Mouse (Mus musculus): Measurements from ENCODE around the gene Tmed5. TPM values are rescaled to one million over a fixed set of nuclear protein-coding genes. Genes with fewer than 3 reads are reported as not detected.

Gene Tmed5
- polyA plus RNA-seq (2014; fragmentation: Nextera tagmentation; extraction: Ambion mirVana): 27.0 and 29.1 TPM in 2 replicates

DNA sequence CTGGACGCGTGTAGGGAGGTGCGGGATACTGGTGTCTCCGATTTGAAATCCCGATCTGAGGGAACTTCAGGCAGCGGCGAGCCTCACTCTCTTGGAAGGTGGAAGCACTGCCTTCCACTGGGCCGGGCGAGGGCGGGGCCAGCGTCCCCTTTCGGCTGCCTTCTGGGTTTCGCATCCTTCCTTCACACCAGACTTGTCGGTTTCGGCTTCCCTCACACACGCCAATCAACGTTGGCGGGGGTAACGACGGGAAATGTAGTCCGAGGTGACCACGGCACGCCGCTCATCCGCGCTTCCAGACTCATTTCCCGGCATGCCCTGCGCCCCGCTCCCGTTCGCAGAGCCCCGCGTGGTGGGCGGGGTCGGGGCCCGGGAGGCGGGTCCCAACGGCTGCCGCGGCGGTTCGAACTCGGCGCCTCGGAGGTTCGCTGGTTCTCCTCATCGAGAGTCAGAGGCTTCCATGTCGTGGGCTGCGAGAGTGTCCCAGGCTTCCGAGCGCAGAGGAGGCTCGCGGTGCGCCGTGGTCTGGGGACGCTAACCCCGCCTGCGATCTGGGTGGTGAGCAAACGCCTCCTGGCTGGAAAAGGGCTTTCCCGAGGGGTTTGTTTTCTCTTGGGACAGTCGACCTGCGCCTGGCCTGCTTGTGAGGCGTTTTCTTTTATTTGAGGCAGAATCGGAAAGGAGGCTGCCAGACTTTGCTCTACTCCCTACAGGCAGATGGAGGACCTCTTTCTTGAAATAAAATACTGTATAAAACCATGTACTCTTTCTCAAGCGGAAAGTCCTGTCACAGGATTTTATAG, at the start of gene Tmed5, which contains the start of gene Ccdc18:
Gene Tmed5 (minus strand): TSS at position 180 of the 803 bp plus-strand sequence.
Gene Ccdc18 (plus strand): TSS at position 435 of the 803 bp plus-strand sequence.
- H3K9ac ChIP-seq (ENCODE audit: low read length): peak within 1 kb of the TSS; percentile 83
- under 1% methylated on average over 63 of the region's 65 CpGs for WGBS

DNA sequence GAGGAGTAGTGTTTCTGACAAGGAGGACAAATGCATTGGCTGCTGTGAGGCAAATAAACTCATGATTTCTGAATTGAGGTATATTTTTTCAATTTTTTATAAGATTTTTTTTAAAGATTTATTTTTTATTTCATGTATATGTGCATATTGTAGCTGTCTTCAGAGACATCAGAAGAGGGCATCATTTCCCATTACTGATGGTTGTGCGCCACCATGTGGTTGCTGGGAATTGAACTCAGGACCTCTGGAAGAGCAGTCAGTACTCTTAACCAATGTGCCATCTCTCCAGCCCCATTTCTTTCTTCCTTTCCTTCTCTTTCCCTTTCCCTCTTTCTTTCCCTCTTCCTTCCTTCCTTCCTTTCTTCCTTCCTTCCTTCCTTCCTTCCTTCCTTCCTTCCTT, 31.3 kb upstream of the Tmed5 start:
- Histone ChIP-seq H3K9me3 (ENCODE audit: control insufficient read depth, low read length) (no peaks in the 10 kb centered on the region), H3K27ac (replicated peaks in 1 of 2; ENCODE audit: control insufficient read depth in 1 of 2, insufficient read depth in 1 of 2, low read depth in 2 of 2, low read length in 2 of 2) (no peak overlapping the region), H3K4me2 (ENCODE audit: low read length) (no peak overlapping the region), H3K9ac (ENCODE audit: low read length) (no peak overlapping the region), H3K4me3 (ENCODE audit: control insufficient read depth in 1 of 2, insufficient read depth in 1 of 2, low read depth in 1 of 2, low read length in 2 of 2) (no peak overlapping the region), H3K36me3 (ENCODE audit: control insufficient read depth, insufficient read depth, low read length) (no peaks in the 10 kb centered on the region), H3K4me1 (ENCODE audit: control insufficient read depth in 2 of 2, insufficient read depth in 2 of 2, low read length in 2 of 2) (no peaks in the 10 kb centered on the region), H3K27me3 (ENCODE audit: control insufficient read depth, insufficient read depth, low read length) (no peaks in the 10 kb centered on the region)
- no peak for ATAC-seq (ENCODE audit: insufficient number of reproducible peaks, insufficient read depth, low FRiP score, low read depth)
- WGBS: 14% methylated on average over 1 of the region's 1 CpGs

More for the DNA sequence above, at the start of gene Tmed5, which contains the start of gene Ccdc18:
- Histone ChIP-seq H3K36me3 (ENCODE audit: control insufficient read depth, insufficient read depth, low read length) (peaks cover 23% of the 10 kb centered on the region), H3K9me3 (ENCODE audit: control insufficient read depth, low read length) (no peaks in the 10 kb centered on the region), H3K4me3 (ENCODE audit: control insufficient read depth in 1 of 2, insufficient read depth in 1 of 2, low read depth in 1 of 2, low read length in 2 of 2) (peak within 1 kb of the TSS; percentile 74 to 94), H3K27ac (replicated peaks in 1 of 2; ENCODE audit: control insufficient read depth in 1 of 2, insufficient read depth in 1 of 2, low read depth in 2 of 2, low read length in 2 of 2) (peak within 1 kb of the TSS; percentile 83 to 92), H3K4me1 (ENCODE audit: control insufficient read depth in 2 of 2, insufficient read depth in 2 of 2, low read length in 2 of 2) (peaks cover 0 to 6% of the 10 kb centered on the region in 2 experiments; a peak in 2 of 4 replicates), H3K4me2 (ENCODE audit: low read length) (peak within 1 kb of the TSS; percentile 87), H3K27me3 (ENCODE audit: control insufficient read depth, insufficient read depth, low read length) (no peaks in the 10 kb centered on the region)
- ATAC-seq (ENCODE audit: insufficient number of reproducible peaks, insufficient read depth, low FRiP score, low read depth): peak; percentile 99

DNA sequence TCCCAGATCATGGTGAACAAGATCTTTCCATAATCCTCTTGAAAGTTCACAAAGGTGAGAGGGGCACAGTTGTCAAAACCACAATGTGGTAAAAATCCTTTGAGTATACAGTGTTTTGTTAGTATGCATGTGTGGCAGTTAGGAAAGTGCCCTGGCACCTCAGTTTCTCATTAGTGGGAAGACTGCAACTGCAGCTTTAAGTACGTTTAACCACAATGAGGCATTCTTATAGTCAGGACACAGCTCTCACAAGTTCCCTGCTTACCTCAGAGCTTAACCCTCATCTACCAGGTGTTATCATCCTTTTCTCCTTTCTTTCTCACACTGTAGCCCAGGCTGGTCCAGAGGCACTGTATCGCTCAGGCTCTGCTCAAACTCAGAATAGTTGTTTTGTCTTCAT, 28.4 kb upstream of the Tmed5 start:
- H3K36me3 ChIP-seq (ENCODE audit: control insufficient read depth, insufficient read depth, low read length): no peaks in the 10 kb centered on the region
- H3K4me1 ChIP-seq (ENCODE audit: control insufficient read depth in 2 of 2, insufficient read depth in 2 of 2, low read length in 2 of 2): no peaks in the 10 kb centered on the region
- no peak overlapping the region for H3K4me2 ChIP-seq (ENCODE audit: low read length)
- no peaks in the 10 kb centered on the region for H3K9me3 ChIP-seq (ENCODE audit: control insufficient read depth, low read length)
- WGBS: 73% methylated on average over 2 of the region's 2 CpGs
- no peak for ATAC-seq (ENCODE audit: insufficient number of reproducible peaks, insufficient read depth, low FRiP score, low read depth)
- no peak overlapping the region for H3K27ac ChIP-seq (replicated peaks in 1 of 2; ENCODE audit: control insufficient read depth in 1 of 2, insufficient read depth in 1 of 2, low read depth in 2 of 2, low read length in 2 of 2)
- H3K9ac ChIP-seq (ENCODE audit: low read length): no peak overlapping the region
- no peak overlapping the region for H3K4me3 ChIP-seq (ENCODE audit: control insufficient read depth in 1 of 2, insufficient read depth in 1 of 2, low read depth in 1 of 2, low read length in 2 of 2)
- H3K27me3 ChIP-seq (ENCODE audit: control insufficient read depth, insufficient read depth, low read length): no peaks in the 10 kb centered on the region

DNA sequence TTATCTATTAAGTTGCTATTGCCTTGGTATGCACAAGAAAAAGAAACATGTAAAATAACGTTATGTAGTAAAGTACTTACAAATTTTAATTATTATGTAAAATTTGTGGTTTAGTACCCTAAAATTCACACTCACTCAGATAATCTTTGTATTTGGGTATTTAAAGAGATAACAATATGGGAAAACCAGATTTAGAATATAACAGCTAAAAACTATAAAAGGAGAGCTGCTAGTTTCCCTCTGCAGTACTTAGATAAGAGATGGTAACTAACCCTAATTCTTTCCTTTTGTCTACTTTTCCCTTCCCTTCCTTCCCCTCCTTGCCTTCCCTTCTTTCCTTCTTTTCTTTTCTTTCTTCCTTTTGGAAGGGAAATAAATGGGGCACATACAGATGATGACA, 20.2 kb upstream of the Tmed5 start:
- WGBS: 83% methylated on average over 1 of the region's 1 CpGs
- Histone ChIP-seq H3K27ac (replicated peaks in 1 of 2; ENCODE audit: control insufficient read depth in 1 of 2, insufficient read depth in 1 of 2, low read depth in 2 of 2, low read length in 2 of 2) (no peak overlapping the region), H3K27me3 (ENCODE audit: control insufficient read depth, insufficient read depth, low read length) (no peaks in the 10 kb centered on the region), H3K4me1 (ENCODE audit: control insufficient read depth in 2 of 2, insufficient read depth in 2 of 2, low read length in 2 of 2) (no peaks in the 10 kb centered on the region), H3K4me2 (ENCODE audit: low read length) (no peak overlapping the region), H3K9me3 (ENCODE audit: control insufficient read depth, low read length) (no peaks in the 10 kb centered on the region), H3K9ac (ENCODE audit: low read length) (no peak overlapping the region), H3K4me3 (ENCODE audit: control insufficient read depth in 1 of 2, insufficient read depth in 1 of 2, low read depth in 1 of 2, low read length in 2 of 2) (no peak overlapping the region), H3K36me3 (ENCODE audit: control insufficient read depth, insufficient read depth, low read length) (no peaks in the 10 kb centered on the region)
- ATAC-seq (ENCODE audit: insufficient number of reproducible peaks, insufficient read depth, low FRiP score, low read depth): no peak

DNA sequence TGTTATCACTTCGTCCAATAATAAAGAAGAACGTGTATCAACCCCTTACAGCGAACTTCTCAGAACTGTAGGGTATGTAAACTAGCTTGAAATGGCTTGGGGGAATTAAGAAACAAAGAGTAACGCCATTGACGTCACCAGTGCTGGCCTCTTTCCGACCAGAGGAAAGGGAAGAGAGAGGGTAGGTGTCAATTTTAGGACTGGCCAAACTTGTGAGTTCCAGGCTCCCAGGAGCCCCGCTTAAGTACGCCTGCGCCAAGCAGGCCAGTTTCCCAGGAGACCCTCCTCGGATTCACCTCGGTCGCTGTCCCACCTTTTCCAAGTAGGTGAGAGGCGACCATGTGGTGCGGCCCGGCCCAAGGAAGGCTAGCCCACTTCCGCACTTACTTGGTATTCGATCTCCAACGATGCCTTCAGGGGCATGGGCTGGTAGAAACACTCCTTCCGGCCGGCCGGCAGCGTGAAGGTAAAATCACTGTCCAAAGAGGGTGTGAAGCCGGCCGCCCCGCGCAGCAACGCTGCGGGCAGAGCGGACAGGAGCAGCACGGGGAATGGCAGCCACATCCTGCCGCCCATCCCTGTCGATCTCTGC, 475 bp downstream of the Tmed5 start:
- Histone ChIP-seq H3K27ac (replicated peaks in 1 of 2; ENCODE audit: control insufficient read depth in 1 of 2, insufficient read depth in 1 of 2, low read depth in 2 of 2, low read length in 2 of 2) (peak overlapping the region; percentile 83 to 92), H3K9me3 (ENCODE audit: control insufficient read depth, low read length) (no peaks in the 10 kb centered on the region), H3K4me2 (ENCODE audit: low read length) (peak overlapping the region; percentile 87), H3K9ac (ENCODE audit: low read length) (peak overlapping the region; percentile 83), H3K36me3 (ENCODE audit: control insufficient read depth, insufficient read depth, low read length) (peaks cover 24% of the 10 kb centered on the region), H3K4me3 (ENCODE audit: control insufficient read depth in 1 of 2, insufficient read depth in 1 of 2, low read depth in 1 of 2, low read length in 2 of 2) (peak overlapping the region; percentile 74 to 94), H3K27me3 (ENCODE audit: control insufficient read depth, insufficient read depth, low read length) (no peaks in the 10 kb centered on the region), H3K4me1 (ENCODE audit: control insufficient read depth in 2 of 2, insufficient read depth in 2 of 2, low read length in 2 of 2) (peaks cover 0 to 6% of the 10 kb centered on the region in 2 experiments; a peak in 2 of 4 replicates)
- peak; percentile 40 for ATAC-seq (ENCODE audit: insufficient number of reproducible peaks, insufficient read depth, low FRiP score, low read depth)
- WGBS: under 1% methylated on average over 32 of the region's 32 CpGs

DNA sequence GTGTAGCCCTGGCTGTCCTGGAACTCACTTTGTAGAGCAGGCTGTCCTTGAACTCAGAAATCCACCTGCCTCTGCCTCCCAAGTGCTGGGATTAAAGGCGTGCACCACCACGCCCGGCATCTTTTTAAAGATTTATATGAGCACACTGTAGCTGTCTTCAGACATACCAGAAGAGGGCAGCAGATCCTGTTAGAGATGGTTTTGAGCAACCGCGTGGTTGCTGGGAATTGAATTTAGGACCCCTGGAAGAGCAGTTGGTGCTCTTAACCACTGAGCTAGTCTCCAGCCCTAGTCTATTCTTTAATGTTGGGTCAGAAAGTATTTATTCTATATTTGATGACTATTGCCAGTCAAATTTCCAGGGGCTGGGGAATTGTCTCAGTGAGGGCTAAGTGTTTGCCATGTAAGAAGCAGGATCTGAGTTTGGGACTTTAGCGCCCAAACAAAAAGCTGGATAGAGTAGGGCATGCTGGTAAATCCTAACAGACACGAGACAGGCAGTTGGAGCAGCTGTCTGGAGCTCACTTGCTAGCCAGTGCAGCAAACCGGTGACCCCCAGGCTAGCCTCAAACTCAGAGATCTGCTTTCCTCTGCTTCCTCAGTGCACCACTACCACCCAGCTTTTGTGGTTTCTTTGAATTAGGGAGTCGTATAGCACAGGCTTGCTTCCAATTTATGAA, 12.1 kb downstream of the Tmed5 start:
- 82% methylated on average over 9 of the region's 9 CpGs for WGBS
- no peaks in the 10 kb centered on the region for H3K4me1 ChIP-seq (ENCODE audit: control insufficient read depth in 2 of 2, insufficient read depth in 2 of 2, low read length in 2 of 2)
- no peak overlapping the region for H3K4me3 ChIP-seq (ENCODE audit: control insufficient read depth in 1 of 2, insufficient read depth in 1 of 2, low read depth in 1 of 2, low read length in 2 of 2)
- H3K27ac ChIP-seq (replicated peaks in 1 of 2; ENCODE audit: control insufficient read depth in 1 of 2, insufficient read depth in 1 of 2, low read depth in 2 of 2, low read length in 2 of 2): no peak overlapping the region
- H3K27me3 ChIP-seq (ENCODE audit: control insufficient read depth, insufficient read depth, low read length): no peaks in the 10 kb centered on the region
- no peak overlapping the region for H3K9ac ChIP-seq (ENCODE audit: low read length)
- ATAC-seq (ENCODE audit: insufficient number of reproducible peaks, insufficient read depth, low FRiP score, low read depth): no peak
- no peaks in the 10 kb centered on the region for H3K9me3 ChIP-seq (ENCODE audit: control insufficient read depth, low read length)
- no peak overlapping the region for H3K4me2 ChIP-seq (ENCODE audit: low read length)
- H3K36me3 ChIP-seq (ENCODE audit: control insufficient read depth, insufficient read depth, low read length): peaks cover 17% of the 10 kb centered on the region

DNA sequence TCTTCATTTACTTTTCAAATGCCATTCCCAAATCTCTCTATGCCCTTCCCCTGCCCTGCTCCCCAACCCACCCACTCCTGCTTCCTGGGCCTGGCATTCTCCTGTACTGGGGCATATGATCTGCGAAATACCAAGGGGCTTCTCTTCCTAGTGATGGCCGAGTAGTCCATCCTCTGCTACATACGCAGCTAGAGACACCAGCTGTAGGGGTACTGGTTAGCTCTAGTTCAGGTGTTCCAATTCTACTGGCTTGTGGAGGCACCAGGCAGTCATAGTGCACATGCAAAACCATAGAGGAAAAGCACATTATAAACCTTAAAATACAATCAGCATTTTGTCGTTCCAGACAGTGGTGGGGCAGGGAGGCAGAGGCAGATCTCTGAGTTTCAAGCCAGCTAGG, 14.7 kb downstream of the Tmed5 start:
- H3K9me3 ChIP-seq (ENCODE audit: control insufficient read depth, low read length): no peaks in the 10 kb centered on the region
- H3K36me3 ChIP-seq (ENCODE audit: control insufficient read depth, insufficient read depth, low read length): peaks cover 10% of the 10 kb centered on the region
- 94% methylated on average over 4 of the region's 4 CpGs for WGBS
- no peak overlapping the region for H3K27ac ChIP-seq (replicated peaks in 1 of 2; ENCODE audit: control insufficient read depth in 1 of 2, insufficient read depth in 1 of 2, low read depth in 2 of 2, low read length in 2 of 2)
- no peak overlapping the region for H3K4me3 ChIP-seq (ENCODE audit: control insufficient read depth in 1 of 2, insufficient read depth in 1 of 2, low read depth in 1 of 2, low read length in 2 of 2)
- no peak overlapping the region for H3K4me2 ChIP-seq (ENCODE audit: low read length)
- H3K9ac ChIP-seq (ENCODE audit: low read length): no peak overlapping the region
- ATAC-seq (ENCODE audit: insufficient number of reproducible peaks, insufficient read depth, low FRiP score, low read depth): no peak
- H3K27me3 ChIP-seq (ENCODE audit: control insufficient read depth, insufficient read depth, low read length): no peaks in the 10 kb centered on the region
- no peaks in the 10 kb centered on the region for H3K4me1 ChIP-seq (ENCODE audit: control insufficient read depth in 2 of 2, insufficient read depth in 2 of 2, low read length in 2 of 2)

All from heart, embryonic 14.5 days (tissue).